Mouse (Mus musculus) kidney, embryonic 14.5 days (tissue): ENCODE data around the gene Fth1. TPM values are rescaled to one million over a fixed set of nuclear protein-coding genes. Genes with fewer than 3 reads are reported as not detected.

Experiments
- ATAC-seq: fragments of 200-750 bp; cut with Nextera tagmentation; 2 replicates; pipeline ENCODE4 v1.8.0; 2017; ENCODE audit warnings: moderate number of reproducible peaks, mild to moderate bottlenecking, moderate TSS enrichment, moderate library complexity; ENCODE audit not compliant: low FRiP score, low TSS enrichment
- H3K27ac ChIP-seq: fragments of 300-500 bp; sonication (generic); 2 replicates; pipeline ENCODE4 v1.5.1; 2014; ENCODE audit warnings: low read depth, mild to moderate bottlenecking, low read length, moderate library complexity, mixed read lengths
- H3K27me3 ChIP-seq: fragments of 300-500 bp; sonication (generic); 2 replicates; pipeline ENCODE4 v1.6.1; 2014; ENCODE audit warnings: mild to moderate bottlenecking, low read length; ENCODE audit not compliant: control insufficient read depth, insufficient read depth
- H3K36me3 ChIP-seq: fragments of 300-500 bp; sonication (generic); 2 replicates; pipeline ENCODE4 v1.6.1; 2014; ENCODE audit warnings: low read length, mixed read lengths; ENCODE audit not compliant: control insufficient read depth, insufficient read depth
- H3K4me1 ChIP-seq: fragments of 300-500 bp; sonication (generic); 2 replicates; pipeline ENCODE4 v1.6.1; 2014; ENCODE audit warnings: low read length, mixed read lengths; ENCODE audit not compliant: control insufficient read depth, insufficient read depth
- H3K4me2 ChIP-seq: fragments of 300-500 bp; sonication (generic); replicated peaks from 2 replicates; pipeline ENCODE4 v1.6.1; 2014; ENCODE audit warnings: low read depth, mild to moderate bottlenecking, low read length
- H3K4me3 ChIP-seq: fragments of 300-500 bp; sonication (generic); 2 replicates; pipeline ENCODE4 v1.5.1; 2014; ENCODE audit warnings: mild to moderate bottlenecking, low read length
- H3K9ac ChIP-seq: fragments of 300-500 bp; sonication (generic); 2 replicates; pipeline ENCODE4 v1.6.1; 2014; ENCODE audit warnings: low read depth, mild to moderate bottlenecking, low read length, moderate library complexity
- H3K9me3 ChIP-seq: fragments of 300-500 bp; sonication (generic); 2 replicates; pipeline ENCODE4 v1.6.1; 2016; ENCODE audit warnings: low read length; ENCODE audit not compliant: control insufficient read depth
- WGBS: fragments of 180-500 bp; shearing (Covaris S2); extraction: QIAGEN DNeasy Blood & Tissue Kit; methylation state at CpG from one replicate; pipeline ENCODE4 v1.1.7; 2014; 5-methylcytosine and 5-hydroxymethylcytosine counted together
- polyA plus RNA-seq: library from polyadenylated mRNA; unstranded; fragments of >200 nt; fragmentation: Nextera tagmentation; extraction: Ambion mirVana; gene quantifications from 2 replicates; pipeline ENCODE4 v1.2.1, GENCODE M21; 2014

The Fth1 gene
- polyA plus RNA-seq, 1 experiment from 2014 or later = 1,461 TPM

DNA sequence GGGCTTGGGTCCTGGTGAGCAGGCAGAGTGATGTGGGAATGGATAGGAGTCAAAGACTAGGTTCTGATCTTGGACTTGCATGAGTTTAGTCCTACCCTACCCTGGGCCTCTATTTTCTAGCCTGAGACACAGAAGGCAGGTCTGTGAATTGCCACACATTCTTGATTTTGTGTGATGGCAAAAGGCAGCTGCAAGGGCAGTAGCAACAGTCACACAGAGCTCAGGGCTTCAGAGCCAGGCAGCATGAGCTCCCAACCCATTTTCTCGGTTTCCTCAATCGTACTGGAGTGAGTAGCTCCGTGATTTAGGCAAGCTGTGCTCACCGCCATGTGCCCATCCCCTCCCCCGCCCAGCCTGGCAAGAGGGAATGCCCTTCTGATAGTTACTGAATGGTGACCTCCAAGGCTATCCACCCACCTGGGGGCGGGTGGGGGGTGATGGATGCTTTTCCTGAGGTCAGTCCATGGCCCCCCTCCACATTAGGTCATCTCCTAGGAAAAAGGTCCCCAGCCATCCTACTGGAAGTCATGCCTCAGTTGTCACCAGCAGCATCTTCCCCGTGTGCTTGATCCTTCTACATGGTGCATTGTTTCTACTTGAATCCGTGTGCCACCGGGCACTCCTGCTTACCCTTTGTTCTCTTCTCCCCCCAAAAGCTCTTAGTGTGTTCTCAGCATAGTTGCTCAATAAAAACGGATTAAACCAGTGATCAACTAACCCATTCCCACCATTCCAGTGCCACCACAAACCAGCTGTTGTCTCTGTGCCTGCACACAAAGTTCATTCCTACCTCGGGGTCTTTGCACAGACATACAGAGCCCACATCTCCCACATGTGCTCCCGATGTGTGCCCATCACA lies 17.0 kb downstream of the Fth1 start:
- no peaks in the 10 kb centered on the region for H3K36me3 ChIP-seq
- no peak overlapping the region for H3K4me3 ChIP-seq
- no peak overlapping the region for H3K27ac ChIP-seq
- H3K9me3 ChIP-seq = no peaks in the 10 kb centered on the region; the same call in 1 of the 2 replicates
- H3K4me1 ChIP-seq = no peaks in the 10 kb centered on the region; the same call in 1 of the 2 replicates
- WGBS = 69% methylated on average over 12 of the region's 12 CpGs
- no peak for ATAC-seq
- H3K27me3 ChIP-seq = no peaks in the 10 kb centered on the region
- H3K9ac ChIP-seq = no peak overlapping the region
- H3K4me2 ChIP-seq = no peak overlapping the region

DNA sequence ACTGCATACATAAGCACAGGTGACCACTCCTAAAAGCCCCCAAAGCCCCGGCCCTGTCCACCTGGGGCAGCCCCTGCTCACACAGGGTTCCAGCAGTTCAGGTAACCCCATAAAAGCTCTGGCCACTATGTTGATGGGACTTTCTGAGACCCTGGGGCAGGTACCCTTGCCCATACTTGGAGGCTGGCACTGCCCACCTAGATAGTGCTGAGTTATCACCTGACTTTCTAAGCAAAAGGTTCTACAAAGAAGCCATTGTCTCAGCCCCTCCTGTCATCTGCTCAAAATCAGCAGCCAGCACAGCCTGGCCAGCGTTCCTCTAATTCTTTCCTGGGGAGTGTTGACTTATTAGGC lies 17.6 kb downstream of the Fth1 start:
- H3K4me1 ChIP-seq = no peaks in the 10 kb centered on the region
- no peaks in the 10 kb centered on the region for H3K36me3 ChIP-seq
- H3K27ac ChIP-seq = no peak overlapping the region
- H3K9ac ChIP-seq = no peak overlapping the region
- H3K9me3 ChIP-seq = no peaks in the 10 kb centered on the region; the same call in 1 of the 2 replicates
- H3K4me2 ChIP-seq = no peak overlapping the region
- no peak for ATAC-seq
- H3K4me3 ChIP-seq = no peak overlapping the region
- 71% methylated on average over 2 of the region's 2 CpGs for WGBS
- no peaks in the 10 kb centered on the region for H3K27me3 ChIP-seq

DNA sequence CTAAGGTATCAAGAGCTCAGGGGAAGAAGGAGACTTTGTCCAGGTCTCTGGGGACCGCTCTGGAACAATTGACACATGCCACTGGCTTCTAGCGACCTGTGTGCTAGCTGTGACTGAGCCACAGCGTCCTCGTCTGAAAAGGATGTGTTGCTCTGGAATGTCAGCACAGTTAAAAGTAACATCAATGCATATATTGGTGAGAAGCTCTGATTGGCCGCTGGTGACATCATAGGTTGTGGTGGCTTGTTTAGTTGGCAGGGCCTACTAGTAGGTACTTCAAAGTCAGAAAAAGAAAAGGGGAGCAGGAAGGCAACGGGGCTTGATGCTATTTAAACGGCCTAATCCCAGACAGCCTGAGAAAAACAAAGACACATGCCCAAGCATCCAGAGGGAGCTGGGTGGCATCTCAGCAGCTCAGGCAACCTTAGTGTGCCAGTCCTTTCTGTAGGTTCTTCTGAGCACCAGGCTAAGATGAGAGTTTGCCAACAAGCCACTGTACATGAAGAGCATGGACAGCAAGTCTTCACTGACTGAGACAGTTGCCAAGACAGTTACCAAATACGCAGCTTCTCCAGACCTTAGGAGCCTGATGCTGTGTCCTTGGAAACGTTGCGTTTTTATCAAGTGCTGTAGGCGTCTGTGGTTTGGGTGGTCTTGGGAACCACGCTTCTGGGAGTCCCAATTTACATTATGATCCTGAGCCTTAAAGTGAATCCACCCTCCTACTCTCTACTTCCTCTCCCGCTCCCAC lies 18.5 kb downstream of the Fth1 start:
- H3K4me1 ChIP-seq = no peaks in the 10 kb centered on the region
- WGBS = 68% methylated on average over 13 of the region's 13 CpGs
- no peak overlapping the region for H3K9ac ChIP-seq
- H3K36me3 ChIP-seq = no peaks in the 10 kb centered on the region
- no peak overlapping the region for H3K4me3 ChIP-seq
- no peak for ATAC-seq
- no peak overlapping the region for H3K27ac ChIP-seq
- no peaks in the 10 kb centered on the region; the same call in 1 of the 2 replicates for H3K9me3 ChIP-seq
- H3K27me3 ChIP-seq = no peaks in the 10 kb centered on the region
- H3K4me2 ChIP-seq = no peak overlapping the region

DNA sequence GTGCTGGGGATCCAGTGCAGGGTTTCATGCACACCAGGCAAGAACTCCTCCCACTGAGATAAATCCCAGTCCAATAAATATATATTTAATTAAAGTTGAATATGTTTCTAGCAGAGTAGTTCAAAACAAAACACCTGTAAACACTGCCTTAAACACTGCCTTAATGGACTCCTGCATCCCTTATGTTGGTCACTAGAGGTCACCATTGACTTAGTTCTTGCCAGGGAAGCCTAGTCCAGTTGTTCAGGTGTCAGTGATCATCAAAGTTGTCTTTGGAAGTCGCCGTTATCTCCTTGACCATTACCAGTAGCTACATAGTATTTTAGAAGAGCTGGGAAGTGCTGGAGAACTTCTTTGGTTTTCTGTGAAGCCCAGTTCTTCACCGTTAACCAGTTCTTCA lies 19.9 kb downstream of the Fth1 start:
- 25% methylated on average over 3 of the region's 3 CpGs for WGBS
- Histone ChIP-seq H3K9ac (no peak overlapping the region), H3K4me1 (no peaks in the 10 kb centered on the region), H3K27me3 (no peaks in the 10 kb centered on the region), H3K4me2 (no peak overlapping the region), H3K4me3 (no peak overlapping the region), H3K27ac (no peak overlapping the region), H3K9me3 (no peaks in the 10 kb centered on the region; the same call in 1 of the 2 replicates), H3K36me3 (no peaks in the 10 kb centered on the region)
- peak; percentile 49; the same call in 1 of the 2 replicates for ATAC-seq

DNA sequence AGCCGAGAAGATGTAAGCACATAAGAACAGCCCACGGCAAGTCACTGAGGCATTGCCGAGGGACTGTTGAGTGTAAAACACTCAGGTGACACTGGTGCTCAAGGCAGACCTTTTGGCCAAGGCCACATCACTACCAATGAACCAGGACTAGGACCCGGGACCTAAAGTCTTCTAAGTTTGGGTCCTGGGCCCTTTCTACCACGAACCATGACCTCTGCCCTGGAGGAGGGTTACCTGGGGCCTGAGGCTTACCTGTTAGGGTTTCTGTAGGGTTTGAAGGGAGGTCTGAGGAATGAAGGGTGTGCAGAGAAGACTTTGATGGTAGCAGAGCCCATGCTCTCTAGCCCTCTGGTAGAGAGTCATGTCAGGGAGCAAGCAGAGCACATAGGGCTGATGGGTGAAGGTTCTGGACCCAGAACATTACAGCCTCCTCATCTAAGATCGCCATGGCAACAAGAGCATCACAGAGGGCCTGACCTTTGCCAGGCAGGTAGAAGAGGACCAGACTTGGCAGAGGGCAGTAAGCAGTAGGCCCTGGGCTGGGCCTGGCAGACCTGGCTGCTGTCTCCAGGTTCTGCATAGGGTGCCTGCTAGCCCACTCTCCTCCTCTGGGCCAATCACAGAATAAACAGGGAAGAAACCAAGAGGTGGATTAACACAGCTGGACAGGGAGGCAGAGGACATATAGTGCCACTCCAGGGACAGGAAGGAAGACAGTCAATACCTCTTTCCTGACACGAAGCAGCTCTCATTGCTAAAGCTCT lies 21.0 kb downstream of the Fth1 start, which contains the start of the genes Best1 and Rab3il1:
Gene Best1 (minus strand): TSS at position 428 of the 764 bp plus-strand sequence.
Gene Rab3il1 (plus strand): TSS at position 464 of the 764 bp plus-strand sequence.
- Histone ChIP-seq H3K9me3 (no peaks in the 10 kb centered on the region; the same call in 1 of the 2 replicates), H3K36me3 (no peaks in the 10 kb centered on the region), H3K4me3 (no peak within 1 kb of the TSS), H3K9ac (no peak within 1 kb of the TSS), H3K27me3 (no peaks in the 10 kb centered on the region), H3K4me2 (no peak within 1 kb of the TSS), H3K4me1 (no peaks in the 10 kb centered on the region), H3K27ac (no peak within 1 kb of the TSS)
- 66% methylated on average over 7 of the region's 7 CpGs for WGBS
- ATAC-seq = no peak

DNA sequence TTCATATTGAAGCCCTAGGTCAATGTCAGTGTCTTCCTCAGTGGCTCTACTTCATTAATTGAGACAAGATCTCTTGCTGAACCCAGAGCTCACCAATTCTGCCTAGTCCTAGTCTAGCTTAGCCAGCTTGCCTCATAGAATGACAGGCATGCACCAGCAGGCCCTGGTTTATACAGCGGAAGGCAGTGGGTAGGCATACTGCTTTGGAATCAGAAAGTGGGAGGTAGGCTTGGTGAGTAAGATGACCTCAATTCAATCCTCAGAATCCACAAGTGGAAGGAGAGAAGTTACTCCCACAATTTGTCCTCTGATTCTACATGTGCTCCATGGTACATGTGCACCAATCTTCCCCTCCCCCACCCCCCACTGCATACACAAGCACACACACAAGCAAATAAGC lies 23.3 kb downstream of the Fth1 start:
- Histone ChIP-seq H3K4me3 (no peak overlapping the region), H3K4me2 (no peak overlapping the region), H3K4me1 (no peaks in the 10 kb centered on the region), H3K36me3 (no peaks in the 10 kb centered on the region), H3K9me3 (no peaks in the 10 kb centered on the region; the same call in 1 of the 2 replicates), H3K27me3 (no peaks in the 10 kb centered on the region), H3K27ac (no peak overlapping the region), H3K9ac (no peak overlapping the region)
- no peak for ATAC-seq
- WGBS = 80% methylated on average over 1 of the region's 1 CpGs

DNA sequence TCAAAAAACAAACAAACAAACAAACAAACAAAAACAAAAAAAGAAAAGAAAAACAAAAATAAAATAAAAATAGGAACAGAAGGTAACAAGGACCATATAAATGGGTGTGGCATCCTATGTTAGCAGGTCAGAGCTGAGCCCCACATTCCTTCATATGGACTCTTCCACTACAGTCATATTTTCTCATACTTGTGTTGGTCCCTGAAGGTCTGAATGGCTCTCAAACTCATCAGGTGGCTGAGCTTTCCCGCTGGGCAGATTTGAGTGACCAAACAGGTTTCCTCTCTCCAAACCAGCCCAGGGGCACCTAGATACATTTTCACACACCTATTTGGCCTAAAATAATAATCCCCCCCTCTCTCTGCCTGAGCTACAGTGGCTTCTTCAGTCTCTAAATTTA lies 31.0 kb downstream of the Fth1 start:
- Histone ChIP-seq H3K27me3 (no peaks in the 10 kb centered on the region), H3K9ac (no peak overlapping the region), H3K36me3 (no peaks in the 10 kb centered on the region), H3K4me2 (no peak overlapping the region), H3K4me1 (peaks cover 16% of the 10 kb centered on the region), H3K4me3 (no peak overlapping the region), H3K9me3 (no peaks in the 10 kb centered on the region), H3K27ac (no peak overlapping the region)
- ATAC-seq = no peak
- WGBS = 79% methylated on average over 1 of the region's 1 CpGs

DNA sequence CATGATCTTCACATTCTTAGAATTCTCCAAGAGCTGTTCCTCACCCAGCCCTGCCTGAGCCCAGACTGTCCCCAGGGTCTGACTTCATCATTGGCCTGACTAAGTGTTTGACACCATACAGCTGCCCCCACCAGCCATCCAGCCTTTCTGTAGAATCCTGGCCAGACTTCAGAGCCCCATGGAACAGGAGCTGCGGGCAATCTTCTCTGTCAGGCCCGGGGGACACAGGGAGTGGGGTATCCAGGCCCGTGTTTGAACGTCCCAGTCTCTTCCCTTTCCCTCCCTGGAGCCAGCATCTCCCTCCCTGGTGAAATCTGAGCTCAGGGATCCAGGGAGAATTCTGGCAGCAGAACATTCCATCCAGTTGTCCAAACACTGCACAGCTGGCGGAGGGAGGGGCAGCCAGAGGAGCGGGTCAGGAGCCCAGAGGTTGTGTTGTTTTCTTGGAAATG lies 32.5 kb downstream of the Fth1 start:
- Histone ChIP-seq H3K4me2 (no peak overlapping the region), H3K27me3 (no peaks in the 10 kb centered on the region), H3K4me1 (peaks cover 20% of the 10 kb centered on the region), H3K9me3 (no peaks in the 10 kb centered on the region), H3K36me3 (no peaks in the 10 kb centered on the region), H3K9ac (no peak overlapping the region), H3K27ac (peak overlapping the region; percentile 69), H3K4me3 (no peak overlapping the region)
- peak; percentile 80 for ATAC-seq
- WGBS = 15% methylated on average over 6 of the region's 6 CpGs
